Mouse (Mus musculus): Measurements from ENCODE around the gene Stn1. TPM values are rescaled to one million over a fixed set of nuclear protein-coding genes. Genes with fewer than 3 reads are reported as not detected.

The Stn1 gene
- polyA plus RNA-seq, 1 experiment from 2014 or later, result 45.9 TPM

GRCm38 (mm10) chr19:47563715-47564114 lies 26.4 kb upstream of the Stn1 start:
- Histone ChIP-seq H3K27me3 (peaks cover 65% of the 10 kb centered on the region), H3K9me3 (no peaks in the 10 kb centered on the region), H3K27ac (replicated peaks) (no peak overlapping the region), H3K4me1 (peaks cover 23% of the 10 kb centered on the region), H3K36me3 (no peaks in the 10 kb centered on the region), H3K4me3 (no peak overlapping the region), H3K9ac (replicated peaks) (no peak overlapping the region), H3K4me2 (replicated peaks) (no peak overlapping the region)
- no peak for ATAC-seq (ENCODE audit: low FRiP score, low read depth)
- 83% methylated on average over 13 of the region's 13 CpGs for whole genome bisulfite sequencing

- no peaks in the 10 kb centered on the region for H3K9me3 ChIP-seq
- no peaks in the 10 kb centered on the region for H3K36me3 ChIP-seq
- H3K4me2 ChIP-seq (replicated peaks), result no peak overlapping the region
- H3K9ac ChIP-seq (replicated peaks), result no peak overlapping the region
- no peak overlapping the region for H3K27ac ChIP-seq (replicated peaks)
- ATAC-seq (ENCODE audit: low FRiP score, low read depth), result no peak
- 70% methylated on average over 5 of the region's 5 CpGs for WGBS
- H3K4me1 ChIP-seq, result peaks cover 23% of the 10 kb centered on the region
- H3K27me3 ChIP-seq, result peaks cover 52% of the 10 kb centered on the region
- H3K4me3 ChIP-seq, result no peak overlapping the region
Observed at GRCm38 (mm10) chr19:47561996-47562441, 24.7 kb upstream of the Stn1 start.

- Histone ChIP-seq H3K9me3 (no peaks in the 10 kb centered on the region), H3K27me3 (peaks cover 41% of the 10 kb centered on the region), H3K4me2 (replicated peaks) (no peak overlapping the region), H3K9ac (replicated peaks) (no peak overlapping the region), H3K4me3 (no peak overlapping the region), H3K36me3 (no peaks in the 10 kb centered on the region), H3K27ac (replicated peaks) (no peak overlapping the region), H3K4me1 (peaks cover 18% of the 10 kb centered on the region)
- WGBS, result 84% methylated on average over 12 of the region's 12 CpGs
- no peak for ATAC-seq (ENCODE audit: low FRiP score, low read depth)
Observed at GRCm38 (mm10) chr19:47560544-47561161, 23.3 kb upstream of the Stn1 start.

GRCm38 (mm10) chr19:47559751-47560512 lies 22.6 kb upstream of the Stn1 start:
- no peak for ATAC-seq (ENCODE audit: low FRiP score, low read depth)
- H3K4me2 ChIP-seq (replicated peaks), result no peak overlapping the region
- 47% methylated on average over 14 of the region's 14 CpGs for WGBS
- H3K36me3 ChIP-seq, result no peaks in the 10 kb centered on the region
- no peak overlapping the region for H3K4me3 ChIP-seq
- H3K9ac ChIP-seq (replicated peaks), result no peak overlapping the region
- H3K27ac ChIP-seq (replicated peaks), result no peak overlapping the region
- no peaks in the 10 kb centered on the region for H3K9me3 ChIP-seq
- H3K4me1 ChIP-seq, result peaks cover 11% of the 10 kb centered on the region
- H3K27me3 ChIP-seq, result peaks cover 38% of the 10 kb centered on the region

- no peaks in the 10 kb centered on the region for H3K9me3 ChIP-seq
- WGBS, result 40% methylated on average over 5 of the region's 5 CpGs
- H3K4me3 ChIP-seq, result no peak overlapping the region
- H3K36me3 ChIP-seq, result no peaks in the 10 kb centered on the region
- peaks cover 36% of the 10 kb centered on the region for H3K27me3 ChIP-seq
- no peak for ATAC-seq (ENCODE audit: low FRiP score, low read depth)
- H3K27ac ChIP-seq (replicated peaks), result no peak overlapping the region
- peaks cover 9% of the 10 kb centered on the region for H3K4me1 ChIP-seq
- no peak overlapping the region for H3K9ac ChIP-seq (replicated peaks)
- H3K4me2 ChIP-seq (replicated peaks), result no peak overlapping the region
Observed at GRCm38 (mm10) chr19:47559145-47559544, 21.8 kb upstream of the Stn1 start.

- H3K27me3 ChIP-seq, result 0 out of 2 replicates have a peak, but pooled peaks cover 3% of the 10 kb centered on the region
- no peak overlapping the region for H3K27ac ChIP-seq (replicated peaks)
- 88% methylated on average over 4 of the region's 4 CpGs for WGBS
- H3K4me3 ChIP-seq, result no peak overlapping the region
- H3K4me1 ChIP-seq, result no peaks in the 10 kb centered on the region
- H3K9me3 ChIP-seq, result no peaks in the 10 kb centered on the region
- ATAC-seq (ENCODE audit: low FRiP score, low read depth), result no peak
- no peak overlapping the region for H3K9ac ChIP-seq (replicated peaks)
- H3K36me3 ChIP-seq, result no peaks in the 10 kb centered on the region
- no peak overlapping the region for H3K4me2 ChIP-seq (replicated peaks)
Observed at GRCm38 (mm10) chr19:47549584-47549983, 12.3 kb upstream of the Stn1 start.

- WGBS, result 85% methylated on average over 9 of the region's 9 CpGs
- H3K27ac ChIP-seq (replicated peaks), result no peak overlapping the region
- ATAC-seq (ENCODE audit: low FRiP score, low read depth), result no peak
- H3K4me3 ChIP-seq, result no peak overlapping the region
- H3K36me3 ChIP-seq, result no peaks in the 10 kb centered on the region
- no peak overlapping the region for H3K4me2 ChIP-seq (replicated peaks)
- H3K27me3 ChIP-seq, result no peaks in the 10 kb centered on the region
- H3K9me3 ChIP-seq, result no peaks in the 10 kb centered on the region
- H3K9ac ChIP-seq (replicated peaks), result no peak overlapping the region
- no peaks in the 10 kb centered on the region for H3K4me1 ChIP-seq
Observed at GRCm38 (mm10) chr19:47549174-47549573, 11.9 kb upstream of the Stn1 start.

- Histone ChIP-seq H3K9me3 (no peaks in the 10 kb centered on the region), H3K4me1 (no peaks in the 10 kb centered on the region), H3K9ac (replicated peaks) (no peak overlapping the region), H3K36me3 (no peaks in the 10 kb centered on the region), H3K4me3 (no peak overlapping the region), H3K27me3 (no peaks in the 10 kb centered on the region), H3K27ac (replicated peaks) (no peak overlapping the region), H3K4me2 (replicated peaks) (no peak overlapping the region)
- no peak for ATAC-seq (ENCODE audit: low FRiP score, low read depth)
- 95% methylated on average over 11 of the region's 11 CpGs for WGBS
Observed at GRCm38 (mm10) chr19:47548432-47549076, 11.2 kb upstream of the Stn1 start.

- Histone ChIP-seq H3K9me3 (no peaks in the 10 kb centered on the region), H3K9ac (replicated peaks) (no peak overlapping the region), H3K4me2 (replicated peaks) (no peak overlapping the region), H3K4me1 (0 out of 2 replicates have a peak, but pooled peaks cover 3% of the 10 kb centered on the region), H3K27me3 (no peaks in the 10 kb centered on the region), H3K4me3 (no peak overlapping the region), H3K27ac (replicated peaks) (no peak overlapping the region), H3K36me3 (no peaks in the 10 kb centered on the region)
- no peak for ATAC-seq (ENCODE audit: low FRiP score, low read depth)
Observed at GRCm38 (mm10) chr19:47545528-47545927, 8.2 kb upstream of the Stn1 start.

- Histone ChIP-seq H3K27me3 (no peaks in the 10 kb centered on the region), H3K4me2 (replicated peaks) (no peak overlapping the region), H3K4me1 (0 out of 2 replicates have a peak, but pooled peaks cover 3% of the 10 kb centered on the region), H3K27ac (replicated peaks) (no peak overlapping the region), H3K36me3 (no peaks in the 10 kb centered on the region), H3K9ac (replicated peaks) (no peak overlapping the region), H3K9me3 (no peaks in the 10 kb centered on the region), H3K4me3 (no peak overlapping the region)
- no peak for ATAC-seq (ENCODE audit: low FRiP score, low read depth)
- 71% methylated on average over 3 of the region's 3 CpGs for WGBS
Observed at GRCm38 (mm10) chr19:47545055-47545454, 7.7 kb upstream of the Stn1 start.

- Histone ChIP-seq H3K36me3 (no peaks in the 10 kb centered on the region), H3K27ac (replicated peaks) (no peak overlapping the region), H3K4me3 (no peak overlapping the region), H3K9me3 (no peaks in the 10 kb centered on the region), H3K9ac (replicated peaks) (no peak overlapping the region), H3K27me3 (peaks cover 6% of the 10 kb centered on the region; the same call in 1 of the 2 replicates), H3K4me1 (0 out of 2 replicates have a peak, but pooled peaks cover 3% of the 10 kb centered on the region), H3K4me2 (replicated peaks) (no peak overlapping the region)
- WGBS, result 80% methylated on average over 7 of the region's 7 CpGs
- no peak for ATAC-seq (ENCODE audit: low FRiP score, low read depth)
Observed at GRCm38 (mm10) chr19:47542441-47542840, 5.1 kb upstream of the Stn1 start.

GRCm38 (mm10) chr19:47538801-47539200 lies 1.5 kb upstream of the Stn1 start:
- 26% methylated on average over 6 of the region's 6 CpGs for WGBS
- Histone ChIP-seq H3K4me2 (replicated peaks) (no peak overlapping the region), H3K27ac (replicated peaks) (no peak overlapping the region), H3K4me1 (peaks cover 18% of the 10 kb centered on the region), H3K27me3 (peaks cover 6% of the 10 kb centered on the region; the same call in 1 of the 2 replicates), H3K9me3 (no peaks in the 10 kb centered on the region), H3K36me3 (no peaks in the 10 kb centered on the region), H3K4me3 (no peak overlapping the region), H3K9ac (replicated peaks) (no peak overlapping the region)
- ATAC-seq (ENCODE audit: low FRiP score, low read depth), result no peak

Data from midbrain, embryonic 12.5 days (tissue).